Mouse (Mus musculus) stomach, postnatal 0 days (tissue): ENCODE results near the gene Rad51b. TPM values are rescaled to one million over a fixed set of nuclear protein-coding genes. Genes with fewer than 3 reads are reported as not detected.

ENCODE experiments used
- ATAC-seq: fragments of 200-750 bp; cut with Nextera tagmentation; 2 replicates; pipeline ENCODE4 v1.8.0; 2017; ENCODE audit not compliant: low FRiP score, low TSS enrichment
- DNase-seq: peaks from one replicate; pipeline ENCODE4 v3.0.0-alpha.2; 2016; ENCODE audit warnings: low spot score
- H3K27ac ChIP-seq: fragments of 300-500 bp; sonication (generic); replicated peaks from 2 replicates; pipeline ENCODE4 v1.5.1; 2014; ENCODE audit warnings: mild to moderate bottlenecking, control low read depth
- H3K27me3 ChIP-seq: fragments of 300-500 bp; sonication (generic); 2 replicates; pipeline ENCODE4 v1.6.1; 2014; ENCODE audit warnings: low read length; ENCODE audit not compliant: control insufficient read depth, insufficient read depth
- H3K36me3 ChIP-seq: fragments of 300-500 bp; sonication (generic); 2 replicates; pipeline ENCODE4 v1.6.1; 2014; ENCODE audit warnings: low read length, mixed read lengths; ENCODE audit not compliant: control insufficient read depth, insufficient read depth
- H3K4me1 ChIP-seq: fragments of 300-500 bp; sonication (generic); replicated peaks from 2 replicates; pipeline ENCODE4 v1.6.1; 2014; ENCODE audit warnings: antibody characterized with exemption; ENCODE audit not compliant: control insufficient read depth, insufficient read depth
- H3K4me2 ChIP-seq: fragments of 300-500 bp; sonication (generic); replicated peaks from 2 replicates; pipeline ENCODE4 v1.6.1; 2014; ENCODE audit warnings: low read depth, mild to moderate bottlenecking, control low read depth, moderate library complexity
- H3K4me3 ChIP-seq: fragments of 300-500 bp; sonication (generic); 2 replicates; pipeline ENCODE4 v1.5.1; 2014; ENCODE audit warnings: low read depth, low read length, control low read depth
- H3K9ac ChIP-seq: fragments of 300-500 bp; sonication (generic); 2 replicates; pipeline ENCODE4 v1.6.1; 2014; ENCODE audit warnings: mild to moderate bottlenecking, low read length, control low read depth, mixed read lengths
- H3K9me3 ChIP-seq: fragments of 300-500 bp; sonication (generic); 2 replicates; pipeline ENCODE4 v1.6.1; 2016; ENCODE audit warnings: low read length; ENCODE audit not compliant: control insufficient read depth
- CTCF ChIP-seq: IDR thresholded peaks from 2 replicates; pipeline ENCODE4 v1.5.1; 2016; ENCODE audit warnings: antibody characterized with exemption, low read depth, mild to moderate bottlenecking, moderate library complexity
- EP300 ChIP-seq: optimal IDR thresholded peaks from 2 replicates; pipeline ENCODE3; 2016; ENCODE audit warnings: antibody characterized with exemption
- WGBS: fragments of 180-500 bp; shearing (Covaris S2); extraction: QIAGEN DNeasy Blood & Tissue Kit; methylation state at CpG from one replicate; pipeline ENCODE4 v1.1.7; 2014; 5-methylcytosine and 5-hydroxymethylcytosine counted together
- polyA plus RNA-seq: library from polyadenylated mRNA; unstranded; fragments of >200 nt; fragmentation: Nextera tagmentation; extraction: Ambion mirVana; gene quantifications from 2 replicates; pipeline ENCODE4 v1.2.1, GENCODE M21; 2015

Gene Rad51b
- polyA plus RNA-seq, 1 experiment from 2014 or later: 2.0 TPM

GRCm38 (mm10) chr12:79393636-79394035 lies 96.6 kb downstream of the Rad51b start:
- no peak overlapping the region for H3K4me3 ChIP-seq
- TF ChIP-seq CTCF (no peak), EP300 (no peak)
- H3K9me3 ChIP-seq: no peaks in the 10 kb centered on the region
- H3K36me3 ChIP-seq: no peaks in the 10 kb centered on the region
- H3K9ac ChIP-seq: no peak overlapping the region
- no peak for ATAC-seq
- H3K27me3 ChIP-seq: no peaks in the 10 kb centered on the region
- H3K4me1 ChIP-seq: no peaks in the 10 kb centered on the region
- DNase-seq: no peak
- 37% methylated on average over 2 of the region's 2 CpGs for WGBS
- H3K4me2 ChIP-seq: no peak overlapping the region
- H3K27ac ChIP-seq: 0 out of 2 replicates have a peak overlapping the region, but pooled peaks have one; percentile 24

- no peak for DNase-seq
- no peak overlapping the region for H3K4me3 ChIP-seq
- 68% methylated on average over 3 of the region's 3 CpGs for WGBS
- H3K9ac ChIP-seq: no peak overlapping the region
- no peak for ATAC-seq
- TF ChIP-seq EP300: no peak
- TF ChIP-seq CTCF: no peak
- no peak overlapping the region for H3K27ac ChIP-seq
- no peak overlapping the region for H3K4me2 ChIP-seq
- H3K4me1 ChIP-seq: no peaks in the 10 kb centered on the region
- no peaks in the 10 kb centered on the region for H3K36me3 ChIP-seq
- no peaks in the 10 kb centered on the region for H3K27me3 ChIP-seq
- H3K9me3 ChIP-seq: no peaks in the 10 kb centered on the region
These were observed 106.9 kb downstream of the Rad51b start for GRCm38 (mm10) chr12:79403992-79404391.

DNA sequence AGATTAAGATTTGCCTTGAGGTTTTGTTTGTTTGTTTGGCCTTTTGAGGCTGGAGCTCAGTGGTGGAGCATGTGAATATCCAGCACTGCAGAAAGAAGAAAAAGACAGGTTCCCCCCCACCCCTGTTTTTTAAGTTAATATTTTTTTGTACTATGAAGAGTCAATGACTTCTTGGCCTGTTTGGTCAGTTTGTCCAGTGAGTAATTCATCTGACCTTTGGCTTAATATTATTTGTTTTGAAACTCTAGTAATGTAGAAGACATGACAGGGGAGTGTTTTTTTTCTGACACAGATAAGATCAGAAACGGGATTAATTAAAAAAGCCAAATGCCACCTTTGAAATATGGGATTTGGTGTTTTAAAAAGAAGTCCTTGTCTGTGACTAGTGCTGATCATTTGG lies 107.4 kb downstream of the Rad51b start:
- Histone ChIP-seq H3K9ac (no peak overlapping the region), H3K27me3 (no peaks in the 10 kb centered on the region), H3K4me2 (no peak overlapping the region), H3K9me3 (no peaks in the 10 kb centered on the region), H3K4me3 (no peak overlapping the region), H3K27ac (no peak overlapping the region), H3K4me1 (no peaks in the 10 kb centered on the region), H3K36me3 (no peaks in the 10 kb centered on the region)
- DNase-seq (no peak), ATAC-seq (no peak)
- TF ChIP-seq EP300 (no peak), CTCF (no peak)
- WGBS: 9% methylated on average over 1 of the region's 1 CpGs

- Histone ChIP-seq H3K27me3 (no peaks in the 10 kb centered on the region), H3K27ac (0 out of 2 replicates have a peak overlapping the region, but pooled peaks have one; percentile 24), H3K4me2 (no peak overlapping the region), H3K4me3 (no peak overlapping the region), H3K9ac (no peak overlapping the region), H3K4me1 (no peaks in the 10 kb centered on the region), H3K9me3 (no peaks in the 10 kb centered on the region), H3K36me3 (no peaks in the 10 kb centered on the region)
- no peak for ATAC-seq
- no peak for DNase-seq
- WGBS: 51% methylated on average over 2 of the region's 2 CpGs
- no peak for TF ChIP-seq EP300
- no peak for TF ChIP-seq CTCF
These were observed 111.6 kb downstream of the Rad51b start for GRCm38 (mm10) chr12:79408677-79409076.

- Histone ChIP-seq H3K36me3 (no peaks in the 10 kb centered on the region), H3K27me3 (no peaks in the 10 kb centered on the region), H3K4me3 (no peak overlapping the region), H3K4me1 (no peaks in the 10 kb centered on the region), H3K4me2 (no peak overlapping the region), H3K9ac (no peak overlapping the region), H3K27ac (0 out of 2 replicates have a peak overlapping the region, but pooled peaks have one; percentile 18), H3K9me3 (no peaks in the 10 kb centered on the region)
- TF ChIP-seq CTCF: no peak
- no peak for TF ChIP-seq EP300
- ATAC-seq (no peak), DNase-seq (no peak)
- WGBS: 39% methylated on average over 4 of the region's 4 CpGs
These were observed 112.2 kb downstream of the Rad51b start for GRCm38 (mm10) chr12:79409126-79409860.

DNA sequence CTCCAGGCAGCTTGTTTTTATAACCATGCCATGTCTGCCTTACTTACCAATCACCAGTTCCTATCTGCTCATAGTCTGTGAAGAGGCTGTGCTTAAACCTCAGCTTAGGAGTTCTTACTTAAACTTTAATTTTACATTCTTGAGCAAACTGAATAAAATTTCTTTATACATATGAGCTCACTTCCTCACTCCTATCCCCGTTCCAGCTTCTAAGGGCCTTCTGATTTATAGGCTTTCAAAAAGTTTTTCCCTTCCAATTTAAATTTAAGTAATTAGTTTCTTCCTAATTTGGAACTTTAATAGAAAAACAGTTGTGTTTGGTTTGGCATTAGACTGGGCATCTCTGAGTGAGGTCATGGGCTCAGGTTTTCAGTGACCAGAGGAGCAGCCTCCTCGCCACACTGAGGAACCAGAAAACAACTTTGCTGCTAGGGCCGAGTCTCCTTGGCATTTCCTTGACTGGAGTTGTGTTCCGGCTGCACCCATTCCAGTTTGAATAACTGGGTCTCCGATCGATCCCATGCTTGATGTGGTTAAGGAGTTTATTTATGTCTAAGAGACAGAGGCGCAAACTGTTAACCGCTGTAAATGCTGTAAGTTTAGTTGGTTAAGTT lies 115.9 kb downstream of the Rad51b start:
- DNase-seq (no peak), ATAC-seq (no peak)
- Histone ChIP-seq H3K4me3 (no peak overlapping the region), H3K4me1 (no peaks in the 10 kb centered on the region), H3K9ac (no peak overlapping the region), H3K27ac (no peak overlapping the region; the same call in 1 of the 2 replicates), H3K27me3 (no peaks in the 10 kb centered on the region), H3K36me3 (no peaks in the 10 kb centered on the region), H3K9me3 (no peaks in the 10 kb centered on the region), H3K4me2 (no peak overlapping the region)
- TF ChIP-seq EP300: no peak
- TF ChIP-seq CTCF: no peak
- 67% methylated on average over 8 of the region's 8 CpGs for WGBS
